Mouse (Mus musculus): ENCODE data around the gene Ptpn14. TPM values are rescaled to one million over a fixed set of nuclear protein-coding genes. Genes with fewer than 3 reads are reported as not detected.

Gene Ptpn14
- 11.1 TPM for polyA plus RNA-seq (2014; fragmentation: Illumina TruSeq; extraction: RNeasy Lipid Tissue Mini Kit (QIAGEN cat#74804))

DNA sequence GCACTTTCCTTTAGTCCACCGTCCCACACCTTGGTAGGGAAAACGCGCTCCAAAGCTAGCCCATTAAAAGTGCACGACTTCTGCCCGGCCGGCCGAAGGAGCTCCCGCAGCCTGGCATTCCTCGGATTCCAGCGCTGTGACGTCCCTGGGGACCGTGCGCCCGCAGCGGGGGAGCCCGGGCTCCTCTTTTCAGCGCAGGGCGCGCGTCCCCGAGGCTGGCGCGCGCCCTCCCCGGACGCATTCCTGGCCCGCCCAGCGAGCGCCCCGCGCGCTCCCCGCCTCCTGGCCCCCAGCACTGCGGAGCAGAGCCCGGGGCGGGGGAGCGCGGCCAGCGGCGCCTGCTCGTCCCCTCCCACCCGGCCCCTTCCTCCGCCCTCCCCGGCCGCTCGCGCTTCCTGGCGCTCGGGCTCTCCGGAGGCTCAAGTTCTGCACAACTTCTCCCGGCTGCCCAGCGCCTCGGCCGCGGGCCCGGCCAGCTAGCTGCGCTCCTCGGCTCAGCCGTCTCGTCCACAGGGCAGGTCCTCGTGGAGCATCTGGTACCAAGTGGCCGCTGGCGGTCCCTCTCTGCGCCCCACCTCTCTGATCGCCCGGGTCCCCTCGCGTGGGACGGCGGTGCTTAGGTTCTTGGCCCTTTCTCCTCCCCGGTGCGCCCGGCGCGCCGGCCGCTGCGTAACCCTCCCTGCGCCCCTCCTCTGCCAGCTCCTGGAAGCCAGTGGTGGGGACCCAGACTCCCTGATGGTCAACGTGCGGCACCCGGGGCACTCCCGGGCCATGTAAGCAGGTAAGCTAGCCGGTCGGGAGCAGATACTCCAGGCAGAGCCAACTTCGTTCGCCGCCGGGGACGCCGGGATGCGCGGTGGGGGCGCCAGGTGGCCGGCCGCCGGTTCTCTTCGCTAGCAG, at the start of gene Ptpn14:
Ptpn14 (plus strand) TSS at position 385 of the 900 bp plus-strand sequence.

DNA sequence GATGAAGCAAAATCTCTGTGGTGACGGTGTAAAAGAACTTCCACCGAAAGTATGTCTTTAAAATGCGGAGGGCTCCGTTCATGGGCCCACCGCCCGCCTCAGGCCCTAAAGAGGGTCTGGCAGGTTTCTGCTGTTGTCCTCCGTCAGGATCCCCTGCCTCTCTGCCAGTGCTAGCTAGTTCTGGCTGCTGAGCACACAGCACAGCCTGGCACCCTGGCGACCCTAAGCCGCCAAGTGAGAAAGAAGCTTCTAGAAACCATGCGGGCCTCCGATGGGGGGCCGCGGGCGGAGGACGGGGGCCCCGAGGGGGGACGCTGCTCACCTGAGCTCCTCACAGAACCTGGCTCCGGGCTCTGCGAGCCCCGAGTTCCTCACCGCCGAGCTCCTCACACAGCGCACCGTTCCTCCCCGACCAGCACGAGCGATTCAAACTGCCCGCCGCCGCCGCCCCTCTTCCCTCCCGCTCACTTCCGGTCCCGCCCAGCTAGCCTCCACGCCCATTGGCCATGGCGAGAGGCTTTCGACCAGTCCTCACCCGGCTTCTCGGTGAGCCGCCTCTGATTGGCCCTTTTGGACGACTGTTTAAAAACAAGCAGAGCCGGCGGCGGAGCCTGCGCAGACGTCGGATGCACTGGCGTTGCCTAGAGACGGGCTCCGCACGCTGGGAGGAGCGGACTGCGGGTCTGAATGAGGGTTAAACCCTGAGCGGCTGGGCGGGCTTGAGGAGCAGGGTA, 40.2 kb upstream of the Ptpn14 start, which contains the start of gene Cenpf:
Cenpf (minus strand) TSS at position 433 of the 734 bp plus-strand sequence.

DNA sequence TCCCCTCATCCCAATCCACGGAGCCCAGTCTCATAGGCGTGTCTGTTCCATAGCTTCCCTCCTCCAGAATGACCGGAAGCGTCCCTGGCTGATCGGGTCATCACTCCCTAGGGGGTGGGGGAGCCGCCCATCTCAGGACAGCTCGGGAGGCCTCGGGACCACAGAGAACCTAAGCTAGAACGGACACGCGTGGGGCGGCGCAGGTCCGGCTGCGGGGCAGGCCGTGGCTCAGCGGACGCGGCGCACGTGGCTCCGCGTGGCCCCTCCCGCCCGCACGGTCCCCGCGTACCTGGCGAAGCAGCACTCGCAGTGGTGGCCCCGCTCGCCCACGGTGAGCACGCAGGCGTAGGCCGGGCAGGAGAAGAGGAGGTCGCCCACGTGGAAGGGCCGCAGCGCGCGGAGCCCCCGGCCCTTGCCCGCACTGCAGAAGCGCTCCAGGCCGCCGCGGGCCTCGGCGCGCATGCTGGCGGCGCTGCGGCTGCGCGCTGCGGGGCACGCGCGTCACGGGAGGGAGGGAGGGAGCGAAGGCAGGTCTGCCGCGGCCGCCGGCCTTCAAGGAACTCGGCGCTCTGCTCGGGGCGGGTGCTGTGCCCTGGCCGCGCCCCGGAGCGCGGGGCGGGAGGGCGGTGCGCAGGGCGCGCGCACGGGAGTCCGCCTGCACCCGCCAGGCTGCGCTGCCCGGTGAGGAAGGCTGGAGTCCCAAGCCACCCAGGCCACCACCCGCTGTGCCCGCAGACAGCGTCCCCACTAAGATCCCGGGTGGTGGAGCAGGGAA, 193.9 kb downstream of the Ptpn14 start, which contains the start of gene Smyd2:
Smyd2 (minus strand) TSS at position 546 of the 775 bp plus-strand sequence.

Other genes with a start within 250 kb of the Ptpn14 start
- gene Cenpf, start 40.2 kb upstream of the Ptpn14 start, polyA plus RNA-seq (2014; fragmentation: Illumina TruSeq; extraction: RNeasy Lipid Tissue Mini Kit (QIAGEN cat#74804)) = 36.9 TPM
- gene Smyd2, start 194.1 kb downstream of the Ptpn14 start, polyA plus RNA-seq (2014; fragmentation: Illumina TruSeq; extraction: RNeasy Lipid Tissue Mini Kit (QIAGEN cat#74804)) = 9.4 TPM

Measured in ovary, adult 10 weeks (tissue).